Mouse (Mus musculus): Measurements from ENCODE around the gene Tram1l1. TPM values are rescaled to one million over a fixed set of nuclear protein-coding genes. Genes with fewer than 3 reads are reported as not detected.

Tram1l1 gene
- total RNA-seq (2012; rRNA removed): 2.4 and 3.1 TPM in 2 replicates

GRCm38 (mm10) chr3:124320821-124321576, at the start of gene Tram1l1:
Gene Tram1l1 (plus strand): TSS chr3:124320855.
- Histone ChIP-seq H3K27ac (ENCODE audit: insufficient read depth, low read depth, low read length, poor library complexity, severe bottlenecking) (no peak within 1 kb of the TSS), H3K4me1 (ENCODE audit: control insufficient read depth in 2 of 2, insufficient read depth in 2 of 2, low read length in 2 of 2, poor library complexity in 1 of 2) (peaks cover 0 to 2% of the 10 kb centered on the region in 2 experiments; a peak in 1 of 4 replicates), H3K36me3 (ENCODE audit: control insufficient read depth, insufficient read depth, low read length, poor library complexity, severe bottlenecking) (no peaks in the 10 kb centered on the region), H3K9ac (ENCODE audit: insufficient read depth, low read depth, low read length, poor library complexity, severe bottlenecking) (peak within 1 kb of the TSS; percentile 36; the same call in 1 of the 2 replicates), H3K4me3 (ENCODE audit: insufficient read depth in 1 of 2, low read depth in 1 of 2, low read length in 2 of 2, poor library complexity in 1 of 2, severe bottlenecking in 1 of 2) (peak within 1 kb of the TSS; percentile 56 to 60), H3K9me3 (ENCODE audit: control insufficient read depth, insufficient read depth, low read depth, low read length) (no peaks in the 10 kb centered on the region)
- peak; percentile 54 for DNase-seq (ENCODE audit: low read depth, low spot score)
- TF ChIP-seq CHD2 (IDR thresholded peaks at IDR 0.05; ENCODE audit: low read depth, low read length): no peak
- TF ChIP-seq HCFC1 (IDR thresholded peaks at IDR 0.05; ENCODE audit: borderline replicate concordance, insufficient read depth, low read length): peak; percentile 58
- in situ Hi-C loops (cut with MboI; ENCODE audit: low sequenced_read_pairs in 2 of 2, unreplicated experiment in 2 of 2): no loop called here

- Histone ChIP-seq H3K36me3 (ENCODE audit: control insufficient read depth, insufficient read depth, low read length, poor library complexity, severe bottlenecking) (no peaks in the 10 kb centered on the region), H3K9ac (ENCODE audit: insufficient read depth, low read depth, low read length, poor library complexity, severe bottlenecking) (no peak overlapping the region), H3K4me3 (ENCODE audit: insufficient read depth in 1 of 2, low read depth in 1 of 2, low read length in 2 of 2, poor library complexity in 1 of 2, severe bottlenecking in 1 of 2) (no peak overlapping the region), H3K4me1 (ENCODE audit: control insufficient read depth in 2 of 2, insufficient read depth in 2 of 2, low read length in 2 of 2, poor library complexity in 1 of 2) (no peaks in the 10 kb centered on the region), H3K9me3 (ENCODE audit: control insufficient read depth, insufficient read depth, low read depth, low read length) (no peaks in the 10 kb centered on the region), H3K27ac (ENCODE audit: insufficient read depth, low read depth, low read length, poor library complexity, severe bottlenecking) (no peak overlapping the region)
- DNase-seq (ENCODE audit: low read depth, low spot score): no peak
- in situ Hi-C loops (cut with MboI; ENCODE audit: low sequenced_read_pairs in 2 of 2, unreplicated experiment in 2 of 2): no loop called here
- TF ChIP-seq HCFC1 (IDR thresholded peaks at IDR 0.05; ENCODE audit: borderline replicate concordance, insufficient read depth, low read length) (no peak), CHD2 (IDR thresholded peaks at IDR 0.05; ENCODE audit: low read depth, low read length) (no peak), ZC3H11A (IDR thresholded peaks at IDR 0.05; ENCODE audit: borderline replicate concordance, low read depth, low read length) (no peak), ZNF384 (IDR thresholded peaks at IDR 0.05; ENCODE audit: low read depth, low read length) (no peak)
Observed at GRCm38 (mm10) chr3:124271229-124271628, 49.4 kb upstream of the Tram1l1 start.

- no peak overlapping the region for H3K9ac ChIP-seq (ENCODE audit: insufficient read depth, low read depth, low read length, poor library complexity, severe bottlenecking)
- no peaks in the 10 kb centered on the region for H3K4me1 ChIP-seq (ENCODE audit: control insufficient read depth in 2 of 2, insufficient read depth in 2 of 2, low read length in 2 of 2, poor library complexity in 1 of 2)
- no peaks in the 10 kb centered on the region for H3K36me3 ChIP-seq (ENCODE audit: control insufficient read depth, insufficient read depth, low read length, poor library complexity, severe bottlenecking)
- H3K27ac ChIP-seq (ENCODE audit: insufficient read depth, low read depth, low read length, poor library complexity, severe bottlenecking): no peak overlapping the region
- no peaks in the 10 kb centered on the region for H3K9me3 ChIP-seq (ENCODE audit: control insufficient read depth, insufficient read depth, low read depth, low read length)
- no peak for DNase-seq (ENCODE audit: low read depth, low spot score)
- no peak overlapping the region for H3K4me3 ChIP-seq (ENCODE audit: insufficient read depth in 1 of 2, low read depth in 1 of 2, low read length in 2 of 2, poor library complexity in 1 of 2, severe bottlenecking in 1 of 2)
- no peak for TF ChIP-seq ZC3H11A (IDR thresholded peaks at IDR 0.05; ENCODE audit: borderline replicate concordance, low read depth, low read length)
- TF ChIP-seq HCFC1 (IDR thresholded peaks at IDR 0.05; ENCODE audit: borderline replicate concordance, insufficient read depth, low read length): no peak
- TF ChIP-seq ZNF384 (IDR thresholded peaks at IDR 0.05; ENCODE audit: low read depth, low read length): no peak
- TF ChIP-seq CHD2 (IDR thresholded peaks at IDR 0.05; ENCODE audit: low read depth, low read length): no peak
- no peak for TF ChIP-seq MAFK (IDR thresholded peaks at IDR 0.05; ENCODE audit: insufficient read depth, low read depth, low read length)
- in situ Hi-C loops (cut with MboI; ENCODE audit: low sequenced_read_pairs in 2 of 2, unreplicated experiment in 2 of 2): no loop called here
Observed at GRCm38 (mm10) chr3:124271668-124272067, 49.0 kb upstream of the Tram1l1 start.

GRCm38 (mm10) chr3:124272465-124273089, 48.1 kb upstream of the Tram1l1 start:
- H3K27ac ChIP-seq (ENCODE audit: insufficient read depth, low read depth, low read length, poor library complexity, severe bottlenecking): no peak overlapping the region
- in situ Hi-C loops (cut with MboI; ENCODE audit: low sequenced_read_pairs in 2 of 2, unreplicated experiment in 2 of 2): no loop called here
- no peak for DNase-seq (ENCODE audit: low read depth, low spot score)
- H3K9ac ChIP-seq (ENCODE audit: insufficient read depth, low read depth, low read length, poor library complexity, severe bottlenecking): no peak overlapping the region
- no peaks in the 10 kb centered on the region for H3K36me3 ChIP-seq (ENCODE audit: control insufficient read depth, insufficient read depth, low read length, poor library complexity, severe bottlenecking)
- no peak for TF ChIP-seq MAFK (IDR thresholded peaks at IDR 0.05; ENCODE audit: insufficient read depth, low read depth, low read length)
- TF ChIP-seq ZC3H11A (IDR thresholded peaks at IDR 0.05; ENCODE audit: borderline replicate concordance, low read depth, low read length): no peak
- no peak for TF ChIP-seq CHD2 (IDR thresholded peaks at IDR 0.05; ENCODE audit: low read depth, low read length)
- no peak for TF ChIP-seq ZNF384 (IDR thresholded peaks at IDR 0.05; ENCODE audit: low read depth, low read length)
- no peak for TF ChIP-seq HCFC1 (IDR thresholded peaks at IDR 0.05; ENCODE audit: borderline replicate concordance, insufficient read depth, low read length)
- H3K4me1 ChIP-seq (ENCODE audit: control insufficient read depth in 2 of 2, insufficient read depth in 2 of 2, low read length in 2 of 2, poor library complexity in 1 of 2): no peaks in the 10 kb centered on the region
- no peaks in the 10 kb centered on the region for H3K9me3 ChIP-seq (ENCODE audit: control insufficient read depth, insufficient read depth, low read depth, low read length)
- no peak overlapping the region for H3K4me3 ChIP-seq (ENCODE audit: insufficient read depth in 1 of 2, low read depth in 1 of 2, low read length in 2 of 2, poor library complexity in 1 of 2, severe bottlenecking in 1 of 2)
